Mouse (Mus musculus): ENCODE measurements at regions not wholly inside any gene's neighbourhood (a gene's known extent, or its start where the extent isn't known, plus 50 kb on each side); places are given as distances from the start of the nearest gene placed in this dataset.

DNA sequence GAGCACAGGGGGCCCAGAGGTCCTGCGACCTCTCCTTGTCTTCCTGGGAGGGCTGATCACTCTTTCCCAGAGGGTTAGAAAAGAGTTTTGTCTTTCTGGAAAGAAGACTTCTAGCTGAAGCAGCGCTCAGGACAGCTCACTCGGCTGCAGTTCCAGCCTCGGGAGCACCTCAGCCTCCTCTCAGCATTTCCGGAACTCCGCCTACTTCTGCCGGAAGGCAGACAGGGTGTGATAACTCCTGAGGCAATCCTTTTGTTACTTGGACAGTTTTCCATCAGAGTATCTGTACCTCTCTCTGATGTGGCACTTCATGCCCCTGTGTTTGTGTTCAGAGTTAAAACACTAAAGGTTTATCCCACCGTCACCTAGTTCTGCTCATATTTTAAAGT, 749.5 kb upstream of the Car8 start:
- Histone ChIP-seq H3K27ac (no peak overlapping the region), H3K9ac (no peak overlapping the region), H3K4me2 (replicated peaks) (no peak overlapping the region), H3K9me3 (no peaks in the 10 kb centered on the region), H3K36me3 (no peaks in the 10 kb centered on the region), H3K27me3 (no peaks in the 10 kb centered on the region), H3K4me1 (peaks cover 27% of the 10 kb centered on the region; the same call in 1 of the 2 replicates), H3K4me3 (no peak overlapping the region)
- WGBS: 40% methylated on average over 8 of the region's 8 CpGs
- no peak for ATAC-seq (ENCODE audit: insufficient number of reproducible peaks, insufficient read depth, low FRiP score, low TSS enrichment)

DNA sequence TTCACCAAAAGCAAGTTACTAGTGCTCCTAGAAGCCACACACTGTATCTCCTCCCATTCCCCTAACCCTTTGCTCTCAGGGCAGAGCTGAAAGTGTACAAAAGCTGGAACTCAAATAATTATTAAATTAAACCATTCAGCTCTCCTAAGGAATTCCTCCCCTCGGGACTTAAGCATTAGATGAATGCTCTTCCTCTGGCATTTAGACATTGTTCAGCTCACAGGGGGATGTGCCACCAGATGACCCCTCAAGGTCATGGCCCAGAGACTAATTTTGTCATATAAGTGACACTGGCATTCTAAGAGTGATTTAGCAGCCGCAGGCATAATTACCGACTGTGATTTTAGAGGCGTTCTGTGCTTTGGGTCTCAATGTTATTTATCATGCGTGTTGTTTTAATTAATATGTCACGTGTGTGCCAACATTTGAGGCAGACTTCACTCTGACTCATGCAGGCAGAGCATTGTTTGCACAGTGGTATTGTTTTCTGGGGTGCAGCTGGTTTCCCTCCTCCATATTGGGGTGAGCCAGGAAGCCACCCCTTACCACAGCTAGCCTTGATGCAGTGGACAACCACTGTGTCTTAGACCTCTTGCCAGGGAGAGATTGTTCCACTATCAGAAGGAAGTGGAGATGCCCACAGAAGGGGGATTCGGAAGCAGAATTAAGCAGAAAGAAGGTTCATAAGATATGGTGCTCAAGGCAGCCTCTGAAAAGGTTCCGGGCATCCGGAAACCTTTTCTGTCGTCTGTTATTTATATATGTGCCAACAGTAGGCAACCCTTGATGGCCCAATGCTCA, 748.9 kb upstream of the Car8 start:
- ATAC-seq (ENCODE audit: insufficient number of reproducible peaks, insufficient read depth, low FRiP score, low TSS enrichment): no peak
- no peak overlapping the region for H3K4me3 ChIP-seq
- peaks cover 27% of the 10 kb centered on the region; the same call in 1 of the 2 replicates for H3K4me1 ChIP-seq
- H3K36me3 ChIP-seq: no peaks in the 10 kb centered on the region
- no peak overlapping the region for H3K9ac ChIP-seq
- 35% methylated on average over 10 of the region's 10 CpGs for WGBS
- H3K27me3 ChIP-seq: no peaks in the 10 kb centered on the region
- no peaks in the 10 kb centered on the region for H3K9me3 ChIP-seq
- no peak overlapping the region for H3K4me2 ChIP-seq (replicated peaks)
- no peak overlapping the region for H3K27ac ChIP-seq

DNA sequence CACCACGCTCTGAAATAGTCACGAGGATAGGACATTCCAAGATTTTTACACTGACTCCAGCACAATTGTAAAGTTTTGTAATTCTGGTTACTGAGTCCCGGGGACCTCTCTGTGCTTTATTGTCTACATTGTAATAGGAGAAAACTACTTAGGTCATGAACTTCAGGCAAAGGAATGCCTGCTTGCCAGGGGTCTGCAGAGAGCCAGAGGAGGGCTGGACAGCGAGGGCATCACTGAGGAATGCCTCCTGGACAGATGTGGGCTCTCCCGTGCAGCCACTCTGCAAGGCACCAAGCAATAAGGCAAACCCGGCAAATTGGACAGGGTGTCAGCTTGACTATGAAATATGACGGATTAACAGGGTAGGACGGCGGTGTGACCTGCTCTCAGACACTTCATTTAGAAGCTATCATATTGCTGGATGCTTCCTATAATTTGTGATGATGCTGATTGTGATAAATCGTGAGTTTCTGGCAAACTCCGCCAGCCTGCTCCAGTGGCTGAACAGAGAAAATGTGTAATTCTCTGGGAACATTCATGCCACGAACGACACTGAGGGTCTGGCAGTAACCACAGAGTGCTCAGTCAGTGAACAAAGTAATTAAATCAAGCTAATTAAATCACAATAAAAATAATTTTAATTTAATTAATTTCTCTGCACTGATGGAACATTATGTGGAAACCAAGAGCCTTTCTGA, 747.7 kb upstream of the Car8 start:
- Histone ChIP-seq H3K27ac (no peak overlapping the region), H3K9me3 (no peaks in the 10 kb centered on the region), H3K4me3 (no peak overlapping the region), H3K36me3 (no peaks in the 10 kb centered on the region), H3K9ac (no peak overlapping the region), H3K4me1 (peaks cover 27% of the 10 kb centered on the region; the same call in 1 of the 2 replicates), H3K4me2 (replicated peaks) (no peak overlapping the region), H3K27me3 (no peaks in the 10 kb centered on the region)
- no peak for ATAC-seq (ENCODE audit: insufficient number of reproducible peaks, insufficient read depth, low FRiP score, low TSS enrichment)
- 31% methylated on average over 13 of the region's 13 CpGs for WGBS

DNA sequence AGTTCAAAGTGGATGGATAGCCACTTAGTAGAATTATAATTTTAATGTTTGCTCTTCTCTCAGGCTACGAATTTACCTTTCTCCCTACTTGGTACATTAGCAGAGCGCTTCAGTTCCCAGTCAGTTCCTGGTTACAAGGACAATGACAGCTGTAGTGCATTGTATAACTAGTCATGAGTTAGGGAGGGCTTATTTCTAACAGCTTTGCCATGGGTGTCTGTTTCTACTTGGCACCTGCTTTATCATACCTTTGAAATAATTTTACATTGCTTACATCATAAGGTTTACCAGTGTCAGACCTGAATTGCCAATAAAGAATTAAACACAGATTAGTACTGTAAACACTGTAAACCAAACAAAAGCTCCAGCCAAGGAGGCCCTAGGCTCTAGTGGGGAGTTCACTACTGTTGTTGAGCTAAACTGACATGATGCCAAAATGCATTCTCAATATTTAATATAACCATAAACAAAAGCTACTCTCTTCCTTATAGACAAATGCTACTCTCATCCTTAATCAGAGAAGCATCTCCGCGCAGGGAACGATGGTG, 745.3 kb upstream of the Car8 start:
- H3K9me3 ChIP-seq: no peaks in the 10 kb centered on the region
- 94% methylated on average over 5 of the region's 5 CpGs for WGBS
- no peaks in the 10 kb centered on the region for H3K27me3 ChIP-seq
- ATAC-seq (ENCODE audit: insufficient number of reproducible peaks, insufficient read depth, low FRiP score, low TSS enrichment): no peak
- no peak overlapping the region for H3K4me3 ChIP-seq
- no peak overlapping the region for H3K4me2 ChIP-seq (replicated peaks)
- H3K36me3 ChIP-seq: no peaks in the 10 kb centered on the region
- no peak overlapping the region for H3K9ac ChIP-seq
- H3K4me1 ChIP-seq: peaks cover 24% of the 10 kb centered on the region; the same call in 1 of the 2 replicates
- H3K27ac ChIP-seq: no peak overlapping the region

DNA sequence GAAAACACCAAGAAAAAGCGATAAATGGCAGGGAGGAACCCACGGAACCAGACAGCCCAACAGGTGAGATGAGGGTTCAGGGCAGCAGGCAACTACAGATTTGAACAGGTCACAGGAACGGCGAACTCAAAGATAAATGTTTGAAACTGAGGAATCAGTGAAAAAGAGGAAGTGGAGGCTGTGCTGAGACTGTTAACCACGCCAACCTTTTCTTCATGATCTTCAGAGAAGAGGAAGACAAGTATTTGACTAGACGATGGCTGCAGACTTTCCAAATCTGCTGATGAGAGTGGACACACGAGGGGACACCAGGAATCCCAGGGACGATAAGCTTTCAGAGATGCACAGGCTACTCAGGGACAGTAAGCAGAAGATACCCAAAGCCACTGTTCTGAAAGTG, 740.1 kb upstream of the Car8 start:
- Histone ChIP-seq H3K4me1 (no peaks in the 10 kb centered on the region), H3K27me3 (no peaks in the 10 kb centered on the region), H3K36me3 (no peaks in the 10 kb centered on the region), H3K9ac (no peak overlapping the region), H3K4me3 (no peak overlapping the region), H3K4me2 (replicated peaks) (no peak overlapping the region), H3K9me3 (no peaks in the 10 kb centered on the region), H3K27ac (no peak overlapping the region)
- WGBS: 89% methylated on average over 8 of the region's 8 CpGs
- no peak for ATAC-seq (ENCODE audit: insufficient number of reproducible peaks, insufficient read depth, low FRiP score, low TSS enrichment)

DNA sequence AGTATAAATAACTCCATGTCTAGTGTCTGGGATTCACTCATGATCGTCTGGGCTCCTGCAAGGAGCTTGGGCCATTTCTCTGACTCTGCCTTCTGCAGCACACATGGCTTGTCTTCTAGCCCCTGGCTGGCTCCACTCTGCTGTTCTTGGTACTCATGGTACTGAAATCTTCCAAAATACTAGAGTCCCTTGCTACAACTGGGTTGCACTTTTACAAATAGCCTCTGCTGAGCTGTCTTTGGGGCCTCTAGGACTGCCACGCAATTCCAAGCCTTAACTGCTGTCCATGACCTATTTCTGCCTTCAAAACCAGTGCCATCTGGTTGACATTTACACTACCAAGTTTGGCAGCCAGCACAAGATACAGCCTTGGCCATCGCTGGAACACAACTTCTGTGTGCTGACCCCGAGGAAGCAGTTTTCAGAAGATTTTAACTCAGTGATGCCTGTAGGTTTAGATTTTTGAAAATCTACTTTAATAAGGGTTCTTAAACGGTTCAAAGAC, 731.2 kb upstream of the Car8 start:
- H3K27me3 ChIP-seq: no peaks in the 10 kb centered on the region
- no peaks in the 10 kb centered on the region for H3K9me3 ChIP-seq
- no peak overlapping the region for H3K27ac ChIP-seq
- no peak overlapping the region for H3K9ac ChIP-seq
- no peak overlapping the region for H3K4me2 ChIP-seq (replicated peaks)
- H3K36me3 ChIP-seq: no peaks in the 10 kb centered on the region
- no peaks in the 10 kb centered on the region for H3K4me1 ChIP-seq
- WGBS: 80% methylated on average over 5 of the region's 5 CpGs
- ATAC-seq (ENCODE audit: insufficient number of reproducible peaks, insufficient read depth, low FRiP score, low TSS enrichment): no peak
- no peak overlapping the region for H3K4me3 ChIP-seq

DNA sequence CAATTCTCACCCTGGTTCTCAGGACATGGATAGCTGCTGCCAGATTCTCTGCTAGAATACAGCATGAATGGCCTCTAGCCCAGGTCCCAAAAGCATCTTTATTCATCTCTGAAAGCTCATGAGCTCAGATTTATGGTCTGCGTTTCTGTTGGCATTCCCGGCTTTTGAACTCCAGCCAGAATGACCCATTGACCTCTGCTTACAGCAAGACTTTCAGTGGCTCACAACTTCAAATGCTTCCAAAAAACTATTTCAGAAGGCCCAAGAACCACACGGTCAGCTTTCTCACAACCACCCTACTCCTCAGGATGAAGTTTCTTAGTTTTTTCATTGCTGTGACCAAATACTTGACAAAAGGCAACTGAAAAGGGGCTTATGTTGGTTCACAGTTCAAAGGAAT, 729.9 kb upstream of the Car8 start:
- no peaks in the 10 kb centered on the region for H3K4me1 ChIP-seq
- no peaks in the 10 kb centered on the region for H3K9me3 ChIP-seq
- no peak for ATAC-seq (ENCODE audit: insufficient number of reproducible peaks, insufficient read depth, low FRiP score, low TSS enrichment)
- H3K36me3 ChIP-seq: no peaks in the 10 kb centered on the region
- H3K9ac ChIP-seq: no peak overlapping the region
- H3K4me2 ChIP-seq (replicated peaks): no peak overlapping the region
- no peaks in the 10 kb centered on the region for H3K27me3 ChIP-seq
- H3K4me3 ChIP-seq: no peak overlapping the region
- WGBS: 28% methylated on average over 3 of the region's 3 CpGs
- H3K27ac ChIP-seq: no peak overlapping the region

DNA sequence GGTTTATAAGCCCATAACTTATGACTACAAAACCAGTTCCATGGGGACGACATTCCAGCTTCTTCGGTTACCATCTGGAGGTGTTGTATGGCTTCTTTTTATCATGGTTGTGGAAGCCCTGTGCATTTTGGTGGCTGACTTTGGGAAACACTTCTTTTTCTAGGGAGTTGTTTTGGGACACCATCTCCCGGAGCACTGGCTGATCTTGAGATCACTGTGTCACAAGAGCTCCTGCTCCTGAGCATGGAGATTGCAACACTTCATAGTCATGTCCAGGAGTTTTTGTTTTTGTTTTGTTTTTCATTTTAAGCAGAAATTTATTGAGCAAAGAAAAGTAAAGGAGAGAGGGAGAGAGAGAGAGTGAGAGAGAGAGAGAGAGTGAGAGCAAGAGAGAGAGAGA, 729.1 kb upstream of the Car8 start:
- Histone ChIP-seq H3K4me2 (replicated peaks) (no peak overlapping the region), H3K9me3 (no peaks in the 10 kb centered on the region), H3K4me1 (no peaks in the 10 kb centered on the region; the same call in 1 of the 2 replicates), H3K9ac (no peak overlapping the region), H3K27me3 (no peaks in the 10 kb centered on the region), H3K36me3 (no peaks in the 10 kb centered on the region), H3K27ac (no peak overlapping the region), H3K4me3 (no peak overlapping the region)
- WGBS: 86% methylated on average over 3 of the region's 3 CpGs
- no peak for ATAC-seq (ENCODE audit: insufficient number of reproducible peaks, insufficient read depth, low FRiP score, low TSS enrichment)

DNA sequence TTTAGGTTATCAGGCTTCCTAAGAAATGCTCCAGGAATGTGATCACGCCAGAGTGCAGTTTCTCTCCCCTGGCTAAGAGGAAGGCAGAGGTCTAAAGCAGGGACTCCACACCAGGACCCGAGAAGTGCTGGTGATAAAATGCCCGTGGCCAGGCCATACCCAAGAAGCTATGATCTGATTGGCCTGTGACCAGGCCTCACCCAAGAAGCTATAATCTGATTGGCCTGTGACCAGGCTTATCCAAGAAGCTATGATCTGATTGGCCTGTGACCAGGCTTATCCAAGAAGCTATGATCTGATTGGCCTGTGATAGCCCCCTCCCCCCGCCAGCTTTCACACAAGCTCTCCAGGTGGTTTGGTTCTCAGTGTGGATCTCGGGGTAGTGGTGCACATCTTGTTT, 726.7 kb upstream of the Car8 start:
- no peak for ATAC-seq (ENCODE audit: insufficient number of reproducible peaks, insufficient read depth, low FRiP score, low TSS enrichment)
- Histone ChIP-seq H3K9ac (no peak overlapping the region), H3K4me2 (replicated peaks) (no peak overlapping the region), H3K36me3 (no peaks in the 10 kb centered on the region), H3K27me3 (no peaks in the 10 kb centered on the region), H3K4me1 (no peaks in the 10 kb centered on the region; the same call in 1 of the 2 replicates), H3K4me3 (no peak overlapping the region), H3K9me3 (no peaks in the 10 kb centered on the region), H3K27ac (no peak overlapping the region)
- 86% methylated on average over 5 of the region's 5 CpGs for WGBS

DNA sequence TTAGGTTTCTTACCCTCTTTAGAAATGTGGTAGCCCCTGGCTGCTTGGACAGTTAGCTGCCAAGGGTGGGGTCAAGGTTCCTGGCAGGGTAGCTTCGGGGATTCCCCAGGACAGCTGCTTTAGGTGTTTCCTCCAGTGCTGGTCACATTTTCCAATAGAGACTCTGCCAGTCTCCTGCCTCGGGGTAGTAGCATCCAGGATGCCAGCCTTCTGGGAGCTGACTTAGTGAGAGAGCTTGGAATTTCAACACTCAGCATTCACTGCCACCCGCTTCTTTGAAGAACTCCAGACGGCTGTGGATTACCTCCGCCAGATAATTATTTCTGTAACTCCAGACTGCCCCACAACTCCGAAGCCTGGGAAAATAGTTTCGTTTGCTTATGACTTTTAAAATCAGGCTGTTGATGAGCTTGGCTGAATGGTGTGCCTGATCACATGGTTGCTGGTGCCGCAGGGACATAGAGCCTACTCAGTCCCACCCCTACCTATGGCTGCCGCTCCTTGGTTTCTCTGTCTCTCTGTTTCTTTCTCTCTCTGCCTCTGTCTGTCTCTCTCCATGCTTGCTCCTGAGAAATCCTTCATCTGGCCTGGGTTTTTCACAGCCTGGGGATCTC, 724.2 kb upstream of the Car8 start:
- H3K9me3 ChIP-seq: no peaks in the 10 kb centered on the region
- peaks cover 1% of the 10 kb centered on the region; the same call in 1 of the 2 replicates for H3K4me1 ChIP-seq
- H3K4me3 ChIP-seq: no peak overlapping the region
- no peak overlapping the region for H3K27ac ChIP-seq
- H3K4me2 ChIP-seq (replicated peaks): no peak overlapping the region
- 46% methylated on average over 9 of the region's 9 CpGs for WGBS
- no peaks in the 10 kb centered on the region for H3K36me3 ChIP-seq
- H3K27me3 ChIP-seq: no peaks in the 10 kb centered on the region
- ATAC-seq (ENCODE audit: insufficient number of reproducible peaks, insufficient read depth, low FRiP score, low TSS enrichment): no peak
- H3K9ac ChIP-seq: no peak overlapping the region

DNA sequence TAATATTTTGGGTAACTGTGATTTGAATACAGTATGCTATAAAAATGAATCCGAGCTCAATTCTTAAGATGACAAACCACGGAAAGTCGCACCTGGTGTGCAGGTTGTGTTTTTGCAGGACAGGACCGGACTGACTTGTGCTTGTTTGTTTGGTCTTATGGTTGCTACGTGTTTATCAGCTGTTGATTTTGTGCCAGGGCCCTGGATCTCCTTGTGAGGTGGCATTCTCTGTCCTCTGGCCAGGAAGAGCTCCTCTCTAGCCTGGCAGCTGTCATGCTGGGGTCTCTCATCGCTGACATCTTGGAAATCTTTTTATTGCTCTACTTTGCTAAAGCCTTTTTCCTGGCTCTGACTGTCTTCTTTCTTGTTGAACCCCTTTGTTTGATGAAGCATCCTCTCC, 723.0 kb upstream of the Car8 start:
- no peaks in the 10 kb centered on the region for H3K27me3 ChIP-seq
- peaks cover 12% of the 10 kb centered on the region for H3K4me1 ChIP-seq
- ATAC-seq (ENCODE audit: insufficient number of reproducible peaks, insufficient read depth, low FRiP score, low TSS enrichment): no peak
- no peaks in the 10 kb centered on the region for H3K9me3 ChIP-seq
- no peak overlapping the region for H3K27ac ChIP-seq
- H3K36me3 ChIP-seq: no peaks in the 10 kb centered on the region
- H3K4me3 ChIP-seq: no peak overlapping the region
- H3K9ac ChIP-seq: no peak overlapping the region
- no peak overlapping the region for H3K4me2 ChIP-seq (replicated peaks)
- 89% methylated on average over 6 of the region's 6 CpGs for WGBS
